34 mouse cellular contexts compared by ENCODE assay signal in genomic region chr7:100967850-100968249, GRCm38 (mm10). TPM values are rescaled to one million over a fixed set of nuclear protein-coding genes. Genes with fewer than 3 reads are reported as not detected.
DNase-seq lines count a peak whose midpoint lies in the region; ATAC-seq and TF ChIP-seq lines count a peak whose summit lies in the region.
"Had no signal": no experiment of that assay in that cellular context is flagged by ENCODE, and none has a peak within 500 bp of the region (broad histone marks: within the 10 kb centered on the region; RNA-seq: fewer than 3 reads in every experiment).

No protein-coding gene starts in this region.

- no peak overlapping the region for H3K27ac ChIP-seq in liver, postnatal 0 days (ENCODE audit: low read depth)
- H3K27ac ChIP-seq in intestine, embryonic 16.5 days (ENCODE audit: low read length) = no peak overlapping the region
- H3K27ac ChIP-seq: embryonic facial prominence, embryonic 13.5 days; forebrain, embryonic 10.5 days; forebrain, embryonic 15.5 days; hindbrain, embryonic 10.5 days; hindbrain, embryonic 15.5 days; limb, embryonic 12.5 days; midbrain, embryonic 12.5 days; neural tube, embryonic 12.5 days had no signal

- H3K27me3 ChIP-seq in liver, postnatal 0 days (ENCODE audit: insufficient read depth, low read length) = peaks cover 3% of the 10 kb centered on the region; the same call in 1 of the 2 replicates
- H3K27me3 ChIP-seq in intestine, embryonic 16.5 days (replicated peaks; ENCODE audit: control insufficient read depth, insufficient read depth, low read length) = no peaks in the 10 kb centered on the region
- H3K27me3 ChIP-seq: forebrain, embryonic 15.5 days had no signal

- WGBS in liver, postnatal 0 days (ENCODE audit: insufficient replicate concordance) = 67% methylated on average over 9 of the region's 9 CpGs
- WGBS in intestine, embryonic 16.5 days = 68% methylated on average over 9 of the region's 9 CpGs

- no peak overlapping the region for H3K9ac ChIP-seq in liver, postnatal 0 days (replicated peaks)
- H3K9ac ChIP-seq in intestine, embryonic 16.5 days (ENCODE audit: low read depth, low read length) = no peak overlapping the region
- H3K9ac ChIP-seq: embryonic facial prominence, embryonic 13.5 days; forebrain, embryonic 15.5 days; hindbrain, embryonic 15.5 days; limb, embryonic 12.5 days; midbrain, embryonic 12.5 days; neural tube, embryonic 12.5 days had no signal

- TF ChIP-seq EP300 in liver, postnatal 0 days (IDR thresholded peaks at IDR 0.05; ENCODE audit: low read depth) = no peak

- H3K4me3 ChIP-seq in liver, postnatal 0 days (ENCODE audit: low read depth, low read length) = no peak overlapping the region
- H3K4me3 ChIP-seq in intestine, embryonic 16.5 days (ENCODE audit: low read length) = no peak overlapping the region
- H3K4me3 ChIP-seq: embryonic facial prominence, embryonic 13.5 days; forebrain, embryonic 10.5 days; forebrain, embryonic 15.5 days; hindbrain, embryonic 10.5 days; hindbrain, embryonic 15.5 days; limb, embryonic 12.5 days; megakaryocyte, embryonic 14.5 days; midbrain, embryonic 12.5 days; myocyte; neural tube, embryonic 12.5 days had no signal

- TF ChIP-seq CTCF in liver, postnatal 0 days (IDR thresholded peaks at IDR 0.05; ENCODE audit: low read depth) = no peak

- DNase-seq in heart, adult 11 months = peak; percentile 94
- DNase-seq in heart, adult 18-20 months = no peak
- DNase-seq in liver, postnatal 0 days = no peak
- DNase-seq in liver = no peak
- DNase-seq in yolk sac, embryonic 10.5 days (ENCODE audit: low spot score) = peak; percentile 55
- DNase-seq in ovary, postnatal 14 days (ENCODE audit: low spot score) = no peak
- DNase-seq in cerebellum, postnatal 14 days = no peak
- DNase-seq: adrenal gland, postnatal 14 days; cerebellum, adult 11-12 months; cerebellum, adult 9-11 months; gastrocnemius, postnatal 14 days; heart, postnatal 14 days; kidney, postnatal 10 days; lung, postnatal 36 days; retina, postnatal 1 day; right cerebral cortex, postnatal 14 days; spleen, adult 18-20 months; thymus, adult 2 months; thymus, postnatal 4 days had no signal

- H3K4me1 ChIP-seq in liver, postnatal 0 days (ENCODE audit: insufficient read depth) = 0 out of 2 replicates have a peak, but pooled peaks cover 5% of the 10 kb centered on the region
- H3K4me1 ChIP-seq in intestine, embryonic 16.5 days (ENCODE audit: control insufficient read depth, insufficient read depth, low read length) = peaks cover 18% of the 10 kb centered on the region; the same call in 1 of the 2 replicates
- H3K4me1 ChIP-seq: forebrain, embryonic 15.5 days; neural tube, embryonic 12.5 days had no signal

- H3K4me2 ChIP-seq in liver, postnatal 0 days (ENCODE audit: low read depth, low read length) = no peak overlapping the region
- no peak overlapping the region for H3K4me2 ChIP-seq in intestine, embryonic 16.5 days (ENCODE audit: low read depth, low read length)
- H3K4me2 ChIP-seq: embryonic facial prominence, embryonic 13.5 days; forebrain, embryonic 15.5 days; hindbrain, embryonic 15.5 days; limb, embryonic 12.5 days; liver, embryonic 11.5 days; midbrain, embryonic 12.5 days; neural tube, embryonic 12.5 days had no signal

- no peaks in the 10 kb centered on the region for H3K9me3 ChIP-seq in liver, postnatal 0 days (ENCODE audit: low read length)
- H3K9me3 ChIP-seq in intestine, embryonic 16.5 days (ENCODE audit: control insufficient read depth, low read length) = no peaks in the 10 kb centered on the region
- H3K9me3 ChIP-seq: embryonic facial prominence, embryonic 13.5 days; forebrain, embryonic 10.5 days; forebrain, embryonic 15.5 days; hindbrain, embryonic 10.5 days; hindbrain, embryonic 15.5 days; limb, embryonic 12.5 days; megakaryocyte, embryonic 14.5 days; midbrain, embryonic 12.5 days; neural tube, embryonic 12.5 days had no signal

- H3K36me3 ChIP-seq in liver, postnatal 0 days (replicated peaks; ENCODE audit: insufficient read depth, low read length) = no peaks in the 10 kb centered on the region
- no peaks in the 10 kb centered on the region for H3K36me3 ChIP-seq in intestine, embryonic 16.5 days (ENCODE audit: control insufficient read depth, insufficient read depth, low read length)
- H3K36me3 ChIP-seq: embryonic facial prominence, embryonic 13.5 days; forebrain, embryonic 10.5 days; forebrain, embryonic 15.5 days; hindbrain, embryonic 10.5 days; hindbrain, embryonic 15.5 days; limb, embryonic 12.5 days; midbrain, embryonic 12.5 days; neural tube, embryonic 12.5 days had no signal

- 0 out of 2 replicates have a peak, but pooled peaks have one; percentile 23 for ATAC-seq in liver, postnatal 0 days
- ATAC-seq in intestine, embryonic 16.5 days = peak; percentile 49
- ATAC-seq: CD4-positive, CD25-positive, alpha-beta regulatory T cell, adult 4 months; forebrain, embryonic 15.5 days; inflammation-experienced regulatory T-cells, adult 6 months had no signal

RNA-seq across cellular contexts. Expression of gene P2ry6, which starts 6.6 kb away (rescaled TPM):
- 1 to 10 TPM; 3.2 TPM for total RNA-seq in heart, adult 18-20 months (2021)
- polyA plus RNA-seq in liver, postnatal 0 days (2015; fragmentation: Nextera tagmentation; extraction: Ambion mirVana) = 5.3 and 6.0 TPM in 2 replicates
- polyA plus RNA-seq in intestine, embryonic 16.5 days (2015; fragmentation: Nextera tagmentation; extraction: Ambion mirVana) = 9.0 and 9.8 TPM in 2 replicates
- total RNA-seq: common myeloid progenitor, adult 5-6 weeks had no signal
- polyA plus RNA-seq: CD4-positive, CD25-positive, alpha-beta regulatory T cell, adult 4 months had no signal

RNA-seq across cellular contexts. Expression of gene Arhgef17, which starts 35.9 kb away (rescaled TPM):
- 10 to 100 TPM; 23.6 to 24.8 TPM for total RNA-seq in heart, adult 18-20 months (2021)
- 0.35 and 0.38 TPM in 2 replicates for polyA plus RNA-seq in liver, postnatal 0 days (2015; fragmentation: Nextera tagmentation; extraction: Ambion mirVana)
- 4.1 and 4.6 TPM in 2 replicates for polyA plus RNA-seq in intestine, embryonic 16.5 days (2015; fragmentation: Nextera tagmentation; extraction: Ambion mirVana)
- polyA plus RNA-seq: CD4-positive, CD25-positive, alpha-beta regulatory T cell, adult 4 months; inflammation-experienced regulatory T-cells, adult 6 months had no signal

RNA-seq across cellular contexts. Expression of gene P2ry2, which starts 44.8 kb away (rescaled TPM):
- 10 to 100 TPM; 19.5 to 20.1 TPM for total RNA-seq in heart, adult 18-20 months (2021)
- polyA plus RNA-seq in liver, postnatal 0 days (2015; fragmentation: Nextera tagmentation; extraction: Ambion mirVana) = 3.8 and 4.2 TPM in 2 replicates
- 3.1 and 3.3 TPM in 2 replicates for polyA plus RNA-seq in intestine, embryonic 16.5 days (2015; fragmentation: Nextera tagmentation; extraction: Ambion mirVana)
- polyA plus RNA-seq: CD4-positive, CD25-positive, alpha-beta regulatory T cell, adult 4 months; inflammation-experienced regulatory T-cells, adult 6 months had no signal

Comparison
In these comparisons a context has a peak if more than half of its experiments do, and no peak if none do; other contexts are left out.
1. DNase-seq: peak in heart, adult 11 months (single experiment) and yolk sac, embryonic 10.5 days (single experiment); none in heart, adult 18-20 months (0 of 2), liver, postnatal 0 days (single experiment), liver (single experiment), ovary, postnatal 14 days (single experiment) and cerebellum, postnatal 14 days (0 of 2).